Mouse (Mus musculus) megakaryocyte, embryonic 14.5 days (primary cell): ENCODE data around the gene Ifi27. TPM values are rescaled to one million over a fixed set of nuclear protein-coding genes. Genes with fewer than 3 reads are reported as not detected.

Experiments used
- H3K27me3 ChIP-seq: replicated peaks from 2 replicates; pipeline ENCODE3; 2012; ENCODE audit warnings: inconsistent platforms
- H3K36me3 ChIP-seq: replicated peaks from 2 replicates; pipeline ENCODE3; 2012; ENCODE audit warnings: low read length, inconsistent platforms, mixed read lengths
- H3K4me1 ChIP-seq: 2 replicates; pipeline ENCODE4 v1.6.1; 2012; ENCODE audit warnings: inconsistent platforms
- H3K4me3 ChIP-seq: replicated peaks from 2 replicates; pipeline ENCODE3; 2012; ENCODE audit warnings: moderate library complexity, mild to moderate bottlenecking, inconsistent platforms
- H3K9me3 ChIP-seq: 2 replicates; pipeline ENCODE4 v1.6.1; 2012; ENCODE audit warnings: inconsistent platforms
- FLI1 ChIP-seq: IDR thresholded peaks from 2 replicates; pipeline ENCODE4 v1.6.1; 2012; ENCODE audit warnings: low read length, inconsistent platforms, mixed read lengths
- GATA1 ChIP-seq: IDR thresholded peaks from 3 replicates; pipeline ENCODE4 v1.6.1; 2012; ENCODE audit warnings: mixed read lengths, low read length, inconsistent platforms, borderline replicate concordance
- polyA plus RNA-seq: library from polyadenylated mRNA; stranded (reverse); fragments of >175 nt; gene quantifications from 2 replicates; pipeline ENCODE4 v1.2.3, GENCODE M21; 2012; ENCODE audit warnings: low replicate concordance; ENCODE audit not compliant: insufficient read depth

Ifi27 gene
- polyA plus RNA-seq, 1 experiment: 4.1 TPM

GRCm38 (mm10) chr12:103487276-103487675, 53.3 kb downstream of the Ifi27 start:
- H3K27me3 ChIP-seq: peaks cover 31% of the 10 kb centered on the region

GRCm38 (mm10) chr12:103487750-103488149, 53.7 kb downstream of the Ifi27 start:
- TF ChIP-seq GATA1 (no peak), FLI1 (no peak)
- Histone ChIP-seq H3K4me1 (peaks cover 43% of the 10 kb centered on the region), H3K4me3 (no peak overlapping the region), H3K27me3 (peaks cover 28% of the 10 kb centered on the region), H3K9me3 (no peaks in the 10 kb centered on the region), H3K36me3 (no peaks in the 10 kb centered on the region)

More at GRCm38 (mm10) chr12:103487276-103487675, 53.3 kb downstream of the Ifi27 start:
- no peaks in the 10 kb centered on the region for H3K36me3 ChIP-seq
- peaks cover 39% of the 10 kb centered on the region for H3K4me1 ChIP-seq
- no peak for TF ChIP-seq FLI1
- TF ChIP-seq GATA1: no peak
- no peaks in the 10 kb centered on the region for H3K9me3 ChIP-seq
- no peak overlapping the region for H3K4me3 ChIP-seq

Other genes with a start within 250 kb of the Ifi27 start
- gene Prima1, start 192.1 kb upstream of the Ifi27 start, polyA plus RNA-seq: not detected in 2 replicates
- not detected in 2 replicates for gene Fam181a, start 123.2 kb upstream of the Ifi27 start, polyA plus RNA-seq
- gene Asb2, start 78.2 kb upstream of the Ifi27 start, polyA plus RNA-seq: 1.7 TPM in 1 of 2 replicates, not detected in the other
- 0.66 and 0.79 TPM in 2 replicates for gene Otub2, start 45.5 kb upstream of the Ifi27 start, polyA plus RNA-seq
- 0.28 TPM in 1 of 2 replicates, not detected in the other for gene 9330161L09Rik, start 26.4 kb upstream of the Ifi27 start, polyA plus RNA-seq
- gene Ddx24, start 8.4 kb upstream of the Ifi27 start, polyA plus RNA-seq: 8.3 and 20.3 TPM in 2 replicates
- gene Ifi27l2a, start 9.5 kb downstream of the Ifi27 start, polyA plus RNA-seq: 26.7 TPM in 1 of 2 replicates, not detected in the other
- gene Ifi27l2b, start 23.0 kb downstream of the Ifi27 start, polyA plus RNA-seq: not detected in 2 replicates
- not detected in 2 replicates for gene Ppp4r4, start 98.1 kb downstream of the Ifi27 start, polyA plus RNA-seq
- 1.4 TPM in 1 of 2 replicates, not detected in the other for gene Serpina10, start 197.2 kb downstream of the Ifi27 start, polyA plus RNA-seq
- not detected in 2 replicates for gene Serpina6, start 223.0 kb downstream of the Ifi27 start, polyA plus RNA-seq
- not detected in 2 replicates for gene Serpina16, start 241.9 kb downstream of the Ifi27 start, polyA plus RNA-seq